Mouse (Mus musculus) thymus, adult 2 months (tissue): ENCODE results near the gene Abl2.

Experiments
- CTCF ChIP-seq: fragments of 200-500 bp; IDR thresholded peaks from 2 replicates; pipeline ENCODE4 v1.5.1; 2012; ENCODE audit warnings: mild to moderate bottlenecking, control low read depth, low read length, moderate library complexity, borderline replicate concordance; ENCODE audit not compliant: control insufficient read depth, poor library complexity, insufficient read depth; ENCODE audit errors: extremely low read depth
- POLR2A ChIP-seq: fragments of 200-500 bp; IDR thresholded peaks from 2 replicates; pipeline ENCODE4 v1.6.1; 2012; ENCODE audit warnings: mild to moderate bottlenecking, low read length, control low read depth, moderate library complexity; ENCODE audit not compliant: control insufficient read depth, poor library complexity, insufficient read depth; ENCODE audit errors: extremely low read depth

DNA sequence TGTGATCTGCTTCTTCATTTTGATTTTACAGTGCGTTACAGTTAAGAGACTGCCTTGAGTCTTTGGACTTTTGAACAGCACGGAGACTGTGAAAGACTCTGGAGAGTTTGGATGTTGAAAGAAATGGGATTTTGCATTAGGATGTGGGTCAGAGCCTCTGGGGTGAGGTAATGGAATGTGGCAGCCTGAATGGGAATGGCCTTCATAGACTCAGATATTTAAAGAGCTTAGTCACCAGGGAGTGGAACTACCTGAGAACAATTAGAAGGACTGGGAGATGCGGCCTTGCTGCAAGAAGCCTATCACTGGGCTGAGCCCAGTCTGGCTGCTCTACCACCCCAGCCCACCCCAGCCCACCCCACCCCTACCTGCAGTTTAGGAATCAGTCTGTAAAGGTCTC, 118.6 kb downstream of the Abl2 start:
- no peak for TF ChIP-seq CTCF
- TF ChIP-seq POLR2A: no peak
